Mouse (Mus musculus) lung, embryonic 14.5 days (tissue): ENCODE measurements at regions not wholly inside any gene's neighbourhood (a gene's known extent, or its start where the extent isn't known, plus 50 kb on each side); places are given as distances from the start of the nearest gene placed in this dataset.
A peak's percentile ranks its signal among the peaks of the same experiment; 100 is the strongest.

Experiments used
- ATAC-seq: fragments of 200-750 bp; cut with Nextera tagmentation; 2 replicates; pipeline ENCODE4 v1.8.0; 2017; ENCODE audit warnings: mild to moderate bottlenecking, moderate TSS enrichment, moderate library complexity; ENCODE audit not compliant: insufficient read depth
- DNase-seq: peaks from one replicate; pipeline ENCODE4 v3.0.0-alpha.2; 2015
- H3K27ac ChIP-seq: fragments of 300-500 bp; sonication (generic); 2 replicates; pipeline ENCODE4 v1.5.1; 2014; ENCODE audit warnings: low read depth, mild to moderate bottlenecking, moderate library complexity
- H3K27me3 ChIP-seq: fragments of 300-500 bp; sonication (generic); 2 replicates; pipeline ENCODE4 v1.6.1; 2014; ENCODE audit warnings: low read length, control low read depth; ENCODE audit not compliant: insufficient read depth
- H3K36me3 ChIP-seq: fragments of 300-500 bp; sonication (generic); 2 replicates; pipeline ENCODE4 v1.6.1; 2014; ENCODE audit warnings: control low read depth; ENCODE audit not compliant: insufficient read depth
- H3K4me1 ChIP-seq: fragments of 300-500 bp; sonication (generic); 2 replicates; pipeline ENCODE4 v1.6.1; 2014; ENCODE audit warnings: antibody characterized with exemption, control low read depth; ENCODE audit not compliant: insufficient read depth
- H3K4me2 ChIP-seq: fragments of 300-500 bp; sonication (generic); 2 replicates; pipeline ENCODE4 v1.6.1; 2014; ENCODE audit warnings: mild to moderate bottlenecking
- H3K4me3 ChIP-seq: fragments of 300-500 bp; sonication (generic); 2 replicates; pipeline ENCODE4 v1.5.1; 2014; ENCODE audit warnings: low read depth, low read length
- H3K9ac ChIP-seq: fragments of 300-500 bp; sonication (generic); 2 replicates; pipeline ENCODE4 v1.6.1; 2014
- H3K9me3 ChIP-seq: fragments of 300-500 bp; sonication (generic); 2 replicates; pipeline ENCODE4 v1.6.1; 2016; ENCODE audit warnings: low read depth, low read length, control low read depth
- CTCF ChIP-seq: IDR thresholded peaks from 2 replicates; pipeline ENCODE4 v1.5.1; 2016; ENCODE audit warnings: antibody characterized with exemption, low read depth
- WGBS: fragments of 180-500 bp; shearing (Covaris S2); extraction: QIAGEN DNeasy Blood & Tissue Kit; methylation state at CpG from one replicate; pipeline ENCODE4 v1.1.7; 2014; 5-methylcytosine and 5-hydroxymethylcytosine counted together

GRCm38 (mm10) chr12:77541826-77542225 is 303.9 kb downstream of the Fut8 start:
- WGBS: 67% methylated on average over 4 of the region's 4 CpGs
- TF ChIP-seq CTCF: no peak
- no peak overlapping the region for H3K4me2 ChIP-seq
- no peak overlapping the region for H3K27ac ChIP-seq
- no peak for DNase-seq
- no peak overlapping the region for H3K9ac ChIP-seq
- no peaks in the 10 kb centered on the region for H3K36me3 ChIP-seq
- H3K27me3 ChIP-seq: no peaks in the 10 kb centered on the region
- H3K9me3 ChIP-seq: no peaks in the 10 kb centered on the region
- no peaks in the 10 kb centered on the region for H3K4me1 ChIP-seq
- no peak overlapping the region for H3K4me3 ChIP-seq
- ATAC-seq: no peak

GRCm38 (mm10) chr12:77543651-77544050 is 305.7 kb downstream of the Fut8 start:
- Histone ChIP-seq H3K27ac (no peak overlapping the region), H3K9ac (no peak overlapping the region), H3K36me3 (no peaks in the 10 kb centered on the region), H3K4me2 (no peak overlapping the region), H3K4me3 (no peak overlapping the region), H3K4me1 (no peaks in the 10 kb centered on the region), H3K27me3 (no peaks in the 10 kb centered on the region), H3K9me3 (no peaks in the 10 kb centered on the region)
- ATAC-seq (no peak), DNase-seq (no peak)
- no peak for TF ChIP-seq CTCF
- 84% methylated on average over 6 of the region's 6 CpGs for WGBS

- no peak for TF ChIP-seq CTCF
- WGBS: 58% methylated on average over 2 of the region's 2 CpGs
Measured at GRCm38 (mm10) chr12:77546165-77546564, 308.2 kb downstream of the Fut8 start.

GRCm38 (mm10) chr12:77568286-77568685 is 330.4 kb downstream of the Fut8 start:
- DNase-seq: peak; percentile 84

More at GRCm38 (mm10) chr12:77546165-77546564, 308.2 kb downstream of the Fut8 start:
- ATAC-seq (no peak), DNase-seq (no peak)
- no peak overlapping the region for H3K9ac ChIP-seq
- H3K4me1 ChIP-seq: no peaks in the 10 kb centered on the region
- no peaks in the 10 kb centered on the region for H3K9me3 ChIP-seq
- H3K27me3 ChIP-seq: no peaks in the 10 kb centered on the region
- no peak overlapping the region for H3K27ac ChIP-seq
- H3K36me3 ChIP-seq: no peaks in the 10 kb centered on the region
- H3K4me2 ChIP-seq: no peak overlapping the region
- no peak overlapping the region for H3K4me3 ChIP-seq

GRCm38 (mm10) chr12:77570501-77570900 is 332.6 kb downstream of the Fut8 start:
- Histone ChIP-seq H3K4me2 (no peak overlapping the region), H3K4me1 (no peaks in the 10 kb centered on the region), H3K9ac (no peak overlapping the region), H3K27ac (no peak overlapping the region), H3K4me3 (no peak overlapping the region), H3K9me3 (no peaks in the 10 kb centered on the region), H3K27me3 (no peaks in the 10 kb centered on the region), H3K36me3 (no peaks in the 10 kb centered on the region)
- ATAC-seq (no peak), DNase-seq (peak; percentile 29)
- peak; percentile 49 for TF ChIP-seq CTCF
- WGBS: 84% methylated on average over 3 of the region's 3 CpGs

More at GRCm38 (mm10) chr12:77568286-77568685, 330.4 kb downstream of the Fut8 start:
- Histone ChIP-seq H3K4me1 (no peaks in the 10 kb centered on the region), H3K36me3 (no peaks in the 10 kb centered on the region), H3K4me3 (no peak overlapping the region), H3K9me3 (no peaks in the 10 kb centered on the region), H3K27me3 (no peaks in the 10 kb centered on the region), H3K4me2 (no peak overlapping the region), H3K9ac (no peak overlapping the region), H3K27ac (no peak overlapping the region)
- peak; percentile 79 for ATAC-seq
- 7% methylated on average over 3 of the region's 3 CpGs for WGBS
- TF ChIP-seq CTCF: peak; percentile 73

- DNase-seq: no peak
Measured at GRCm38 (mm10) chr12:77571071-77571470, 333.1 kb downstream of the Fut8 start.

GRCm38 (mm10) chr12:77575046-77575445 is 337.1 kb downstream of the Fut8 start:
- H3K27ac ChIP-seq: no peak overlapping the region
- H3K4me1 ChIP-seq: no peaks in the 10 kb centered on the region
- no peak for ATAC-seq
- no peaks in the 10 kb centered on the region for H3K36me3 ChIP-seq
- no peaks in the 10 kb centered on the region for H3K9me3 ChIP-seq
- TF ChIP-seq CTCF: no peak
- no peak overlapping the region for H3K9ac ChIP-seq
- peak; percentile 61 for DNase-seq
- no peak overlapping the region for H3K4me2 ChIP-seq
- no peaks in the 10 kb centered on the region for H3K27me3 ChIP-seq
- 56% methylated on average over 3 of the region's 3 CpGs for WGBS
- no peak overlapping the region for H3K4me3 ChIP-seq

More at GRCm38 (mm10) chr12:77571071-77571470, 333.1 kb downstream of the Fut8 start:
- Histone ChIP-seq H3K27me3 (no peaks in the 10 kb centered on the region), H3K9ac (no peak overlapping the region), H3K4me3 (no peak overlapping the region), H3K36me3 (no peaks in the 10 kb centered on the region), H3K9me3 (no peaks in the 10 kb centered on the region), H3K4me2 (no peak overlapping the region), H3K27ac (no peak overlapping the region), H3K4me1 (no peaks in the 10 kb centered on the region)
- WGBS: 87% methylated on average over 5 of the region's 5 CpGs
- ATAC-seq: no peak
- no peak for TF ChIP-seq CTCF

GRCm38 (mm10) chr12:77588297-77588696 is 350.4 kb downstream of the Fut8 start:
- H3K27ac ChIP-seq: no peak overlapping the region
- ATAC-seq (no peak), DNase-seq (no peak)
- H3K27me3 ChIP-seq: no peaks in the 10 kb centered on the region
- H3K4me3 ChIP-seq: no peak overlapping the region
- 73% methylated on average over 2 of the region's 2 CpGs for WGBS
- no peaks in the 10 kb centered on the region for H3K9me3 ChIP-seq
- TF ChIP-seq CTCF: no peak
- H3K4me1 ChIP-seq: no peaks in the 10 kb centered on the region
- H3K9ac ChIP-seq: no peak overlapping the region
- no peaks in the 10 kb centered on the region for H3K36me3 ChIP-seq
- no peak overlapping the region for H3K4me2 ChIP-seq
